In genomic region chr6:40071007-40071406, GRCm38 (mm10) we compare ENCODE assay signal across 12 mouse cellular contexts.
DNase-seq lines count a peak whose midpoint lies in the region; ATAC-seq lines count a peak whose summit lies in the region.
"Had no signal": no experiment of that assay in that cellular context is flagged by ENCODE, and none has a peak within 500 bp of the region (broad histone marks: within the 10 kb centered on the region; RNA-seq: fewer than 3 reads in every experiment).

No protein-coding gene starts in this region.

- 57% methylated on average over 3 of the region's 3 CpGs for WGBS in midbrain, embryonic 15.5 days
- 73% methylated on average over 3 of the region's 3 CpGs for WGBS in midbrain, embryonic 10.5 days
- WGBS in hindbrain, embryonic 13.5 days, result 67% methylated on average over 3 of the region's 3 CpGs
- 63% methylated on average over 3 of the region's 3 CpGs for WGBS in neural tube, embryonic 14.5 days

- H3K4me3 ChIP-seq in midbrain, embryonic 15.5 days, result no peak overlapping the region
- H3K4me3 ChIP-seq in midbrain, embryonic 10.5 days, result no peak overlapping the region
- no peak overlapping the region for H3K4me3 ChIP-seq in hindbrain, embryonic 13.5 days
- no peak overlapping the region for H3K4me3 ChIP-seq in neural tube, embryonic 14.5 days (ENCODE audit: low read depth, low read length)
- H3K4me3 ChIP-seq: liver, embryonic 13.5 days; neural tube, embryonic 12.5 days had no signal

- H3K27ac ChIP-seq in midbrain, embryonic 15.5 days, result 0 out of 2 replicates have a peak overlapping the region, but pooled peaks have one; percentile 12
- H3K27ac ChIP-seq in midbrain, embryonic 10.5 days (replicated peaks), result no peak overlapping the region
- H3K27ac ChIP-seq in hindbrain, embryonic 13.5 days, result peak overlapping the region; percentile 9; the same call in 1 of the 2 replicates
- no peak overlapping the region for H3K27ac ChIP-seq in neural tube, embryonic 14.5 days (ENCODE audit: low read depth, low read length)
- H3K27ac ChIP-seq: liver, embryonic 13.5 days; neural tube, embryonic 12.5 days had no signal

- no peaks in the 10 kb centered on the region for H3K9me3 ChIP-seq in midbrain, embryonic 15.5 days
- no peaks in the 10 kb centered on the region for H3K9me3 ChIP-seq in midbrain, embryonic 10.5 days (replicated peaks)
- H3K9me3 ChIP-seq in hindbrain, embryonic 13.5 days, result no peaks in the 10 kb centered on the region
- no peaks in the 10 kb centered on the region for H3K9me3 ChIP-seq in neural tube, embryonic 14.5 days (ENCODE audit: control insufficient read depth, low read length)
- H3K9me3 ChIP-seq: liver, embryonic 13.5 days; neural tube, embryonic 12.5 days had no signal

- peak; percentile 35 to 69 for DNase-seq in frontal cortex, adult 2 months (ENCODE audit: extremely low spot score in 1 of 2, low spot score in 1 of 2)
- no peak for DNase-seq in frontal cortex, postnatal 10 days (ENCODE audit: low spot score in 2 of 2)
- DNase-seq in midbrain, embryonic 10.5 days (ENCODE audit: low spot score), result no peak
- DNase-seq in urinary bladder, postnatal 14 days (ENCODE audit: low spot score), result no peak
- no peak for DNase-seq in thymus, postnatal 4 days
- DNase-seq: cerebellum, postnatal 36 days; liver, embryonic 13.5 days had no signal

- no peaks in the 10 kb centered on the region for H3K36me3 ChIP-seq in midbrain, embryonic 15.5 days (replicated peaks)
- no peaks in the 10 kb centered on the region for H3K36me3 ChIP-seq in midbrain, embryonic 10.5 days
- H3K36me3 ChIP-seq in hindbrain, embryonic 13.5 days, result no peaks in the 10 kb centered on the region
- H3K36me3 ChIP-seq in neural tube, embryonic 14.5 days (ENCODE audit: control insufficient read depth, insufficient read depth, low read length), result no peaks in the 10 kb centered on the region
- H3K36me3 ChIP-seq: liver, embryonic 13.5 days; neural tube, embryonic 12.5 days had no signal

- ATAC-seq in midbrain, embryonic 15.5 days (replicated peaks), result no peak
- ATAC-seq in hindbrain, embryonic 13.5 days (ENCODE audit: low FRiP score), result no peak
- ATAC-seq in neural tube, embryonic 14.5 days (ENCODE audit: low read depth), result 0 out of 2 replicates have a peak, but pooled peaks have one; percentile 46
- ATAC-seq: activated CD4-positive, CD25-positive, alpha-beta regulatory T cell, adult 4 months had no signal

- no peak overlapping the region for H3K4me2 ChIP-seq in midbrain, embryonic 15.5 days
- no peak overlapping the region for H3K4me2 ChIP-seq in hindbrain, embryonic 13.5 days
- H3K4me2 ChIP-seq in neural tube, embryonic 14.5 days (ENCODE audit: low read depth, low read length), result no peak overlapping the region
- H3K4me2 ChIP-seq: liver, embryonic 13.5 days; neural tube, embryonic 12.5 days had no signal

- peaks cover 12% of the 10 kb centered on the region for H3K4me1 ChIP-seq in midbrain, embryonic 15.5 days
- H3K4me1 ChIP-seq in midbrain, embryonic 10.5 days, result peaks cover 3% of the 10 kb centered on the region; the same call in 1 of the 2 replicates
- peaks cover 23% of the 10 kb centered on the region for H3K4me1 ChIP-seq in hindbrain, embryonic 13.5 days (replicated peaks)
- H3K4me1 ChIP-seq in neural tube, embryonic 14.5 days (ENCODE audit: control insufficient read depth, insufficient read depth, low read length), result 0 out of 2 replicates have a peak, but pooled peaks cover 2% of the 10 kb centered on the region
- H3K4me1 ChIP-seq: liver, embryonic 13.5 days; neural tube, embryonic 12.5 days had no signal

- no peak overlapping the region for H3K9ac ChIP-seq in midbrain, embryonic 15.5 days
- H3K9ac ChIP-seq in hindbrain, embryonic 13.5 days, result no peak overlapping the region
- H3K9ac ChIP-seq in neural tube, embryonic 14.5 days (replicated peaks; ENCODE audit: low read depth, low read length), result no peak overlapping the region
- H3K9ac ChIP-seq: liver, embryonic 13.5 days; neural tube, embryonic 12.5 days had no signal

- no peaks in the 10 kb centered on the region for H3K27me3 ChIP-seq in midbrain, embryonic 15.5 days (replicated peaks)
- no peaks in the 10 kb centered on the region for H3K27me3 ChIP-seq in midbrain, embryonic 10.5 days (ENCODE audit: low read depth, poor library complexity, severe bottlenecking)
- H3K27me3 ChIP-seq in hindbrain, embryonic 13.5 days, result no peaks in the 10 kb centered on the region
- no peaks in the 10 kb centered on the region for H3K27me3 ChIP-seq in neural tube, embryonic 14.5 days (ENCODE audit: control insufficient read depth, insufficient read depth, low read length)
- H3K27me3 ChIP-seq: liver, embryonic 13.5 days; neural tube, embryonic 12.5 days had no signal

Comparison
In these comparisons a context has a peak if more than half of its experiments do, and no peak if none do; other contexts are left out.
1. DNase-seq: peak in frontal cortex, adult 2 months (2 of 2); none in frontal cortex, postnatal 10 days (0 of 2), midbrain, embryonic 10.5 days (single experiment), urinary bladder, postnatal 14 days (single experiment) and thymus, postnatal 4 days (single experiment).
2. H3K27ac ChIP-seq: peak in midbrain, embryonic 15.5 days (single experiment) and hindbrain, embryonic 13.5 days (single experiment); none in midbrain, embryonic 10.5 days (single experiment) and neural tube, embryonic 14.5 days (single experiment).